Mouse (Mus musculus) bone marrow macrophage, adult 2 months (primary cell): ENCODE measurements around the gene Gm20662. TPM values are rescaled to one million over a fixed set of nuclear protein-coding genes. Genes with fewer than 3 reads are reported as not detected.

Experiments used
- H3K27ac ChIP-seq: 2 replicates; pipeline ENCODE4 v1.5.1; 2012; ENCODE audit warnings: low read depth, low read length; ENCODE audit not compliant: insufficient read depth
- H3K4me1 ChIP-seq: 2 replicates; pipeline ENCODE4 v1.6.1; 2012; ENCODE audit warnings: low read length; ENCODE audit not compliant: control insufficient read depth, insufficient read depth
- H3K4me3 ChIP-seq: 2 replicates; pipeline ENCODE4 v1.5.1; 2012; ENCODE audit warnings: mild to moderate bottlenecking, low read length, moderate library complexity; ENCODE audit not compliant: insufficient read depth
- CTCF ChIP-seq: IDR thresholded peaks from 2 replicates; pipeline ENCODE4 v1.5.1; 2012; ENCODE audit warnings: low read depth, mild to moderate bottlenecking, low read length, moderate library complexity
- POLR2A ChIP-seq: IDR thresholded peaks from 2 replicates; pipeline ENCODE4 v1.6.1; 2012; ENCODE audit warnings: mild to moderate bottlenecking, low read depth, low read length, borderline replicate concordance
- polyA plus RNA-seq: library from polyadenylated mRNA; stranded (reverse); fragments of >200 nt; gene quantifications from 2 replicates; pipeline ENCODE4 v1.2.4, GENCODE M21; 2012; ENCODE audit not compliant: missing spikeins, insufficient read depth, insufficient read length

Gene Gm20662
- polyA plus RNA-seq, 1 experiment: not detected

GRCm38 (mm10) chr9:108082549-108082948 is 86.4 kb downstream of the Gm20662 start:
- Histone ChIP-seq H3K4me3 (no peak overlapping the region), H3K4me1 (peaks cover 8% of the 10 kb centered on the region), H3K27ac (no peak overlapping the region)
- TF ChIP-seq CTCF: no peak

- no peak within 1 kb of the TSS for H3K27ac ChIP-seq
- peaks cover 5% of the 10 kb centered on the region for H3K4me1 ChIP-seq
- H3K4me3 ChIP-seq: no peak within 1 kb of the TSS
- no peak for TF ChIP-seq CTCF
- no peak for TF ChIP-seq POLR2A
These were observed 86.9 kb downstream of the Gm20662 start, which contains the start of gene Rnf123 for GRCm38 (mm10) chr9:108082988-108083431. Rnf123 (minus strand) TSS chr9:108083346.

GRCm38 (mm10) chr9:108083561-108083960 is 87.4 kb downstream of the Gm20662 start:
- TF ChIP-seq POLR2A (no peak), CTCF (no peak)
- Histone ChIP-seq H3K4me1 (peaks cover 3% of the 10 kb centered on the region), H3K27ac (no peak overlapping the region), H3K4me3 (no peak overlapping the region)

GRCm38 (mm10) chr9:108085261-108085660 is 89.1 kb downstream of the Gm20662 start:
- Histone ChIP-seq H3K4me3 (no peak overlapping the region), H3K27ac (no peak overlapping the region), H3K4me1 (no peaks in the 10 kb centered on the region)
- TF ChIP-seq CTCF (no peak), POLR2A (no peak)

- peaks cover 6% of the 10 kb centered on the region for H3K4me1 ChIP-seq
- H3K27ac ChIP-seq: no peak overlapping the region
- TF ChIP-seq POLR2A (no peak), CTCF (no peak)
- H3K4me3 ChIP-seq: no peak overlapping the region
These were observed 94.5 kb downstream of the Gm20662 start for GRCm38 (mm10) chr9:108090611-108091120.

GRCm38 (mm10) chr9:108093586-108093985 is 97.4 kb downstream of the Gm20662 start:
- Histone ChIP-seq H3K4me1 (peaks cover 6% of the 10 kb centered on the region), H3K27ac (no peak overlapping the region), H3K4me3 (peak overlapping the region; percentile 84)
- TF ChIP-seq POLR2A (no peak), CTCF (no peak)

- peaks cover 6% of the 10 kb centered on the region for H3K4me1 ChIP-seq
- TF ChIP-seq POLR2A (no peak), CTCF (no peak)
- 0 out of 2 replicates have a peak within 1 kb of the TSS, but pooled peaks have one; percentile 16 for H3K27ac ChIP-seq
- peak within 1 kb of the TSS; percentile 84 for H3K4me3 ChIP-seq
These were observed 98.2 kb downstream of the Gm20662 start, which contains the start of gene Apeh for GRCm38 (mm10) chr9:108094184-108094941. Apeh (minus strand) TSS chr9:108094606.

Other genes starting within 250 kb of the Gm20662 start
- gene Rbm5, start 225.4 kb upstream of the Gm20662 start, polyA plus RNA-seq: 177 and 178 TPM in 2 replicates
- 73.5 and 87.0 TPM in 2 replicates for gene Rbm6, start 123.1 kb upstream of the Gm20662 start, polyA plus RNA-seq
- 11.4 and 15.3 TPM in 2 replicates for gene Mon1a, start 108.2 kb upstream of the Gm20662 start, polyA plus RNA-seq
- gene Mst1r, start 89.5 kb upstream of the Gm20662 start, polyA plus RNA-seq: not detected in 2 replicates
- not detected in 2 replicates for gene Actl11, start 67.9 kb upstream of the Gm20662 start, polyA plus RNA-seq
- gene Camkv, start 60.7 kb upstream of the Gm20662 start, polyA plus RNA-seq: not detected in 2 replicates
- gene Traip, start 46.2 kb upstream of the Gm20662 start, polyA plus RNA-seq: 5.0 and 6.9 TPM in 2 replicates
- 157 and 173 TPM in 2 replicates for gene Uba7, start 20.8 kb upstream of the Gm20662 start, polyA plus RNA-seq
- 1.3 TPM in 2 replicates for gene Gm20661, start 13.3 kb upstream of the Gm20662 start, polyA plus RNA-seq
- 13.7 and 18.2 TPM in 2 replicates for gene Inka1, start 10.5 kb upstream of the Gm20662 start, polyA plus RNA-seq
- gene Cdhr4, start 3.9 kb upstream of the Gm20662 start, polyA plus RNA-seq: 5.2 TPM in 1 of 2 replicates, not detected in the other
- 72.6 and 79.8 TPM in 2 replicates for gene Ip6k1, start 6.2 kb downstream of the Gm20662 start, polyA plus RNA-seq
- gene Gmppb, start 52.9 kb downstream of the Gm20662 start, polyA plus RNA-seq: 6.7 and 7.1 TPM in 2 replicates
- gene Amigo3, start 56.8 kb downstream of the Gm20662 start, polyA plus RNA-seq: 0.79 and 1.0 TPM in 2 replicates
- not detected in 2 replicates for gene Mst1, start 84.1 kb downstream of the Gm20662 start, polyA plus RNA-seq
- 23.5 and 24.9 TPM in 2 replicates for gene Rnf123, start 87.0 kb downstream of the Gm20662 start, polyA plus RNA-seq
- 52.2 and 52.7 TPM in 2 replicates for gene Apeh, start 98.3 kb downstream of the Gm20662 start, polyA plus RNA-seq
- 2.5 and 3.0 TPM in 2 replicates for gene Bsn, start 194.0 kb downstream of the Gm20662 start, polyA plus RNA-seq